Mouse (Mus musculus): Measurements from ENCODE around the gene Palm2.

- TF ChIP-seq CTCF (IDR thresholded peaks at IDR 0.05; ENCODE audit: low read depth), result peak; percentile 8; the same call in 1 of the 2 replicates
- no peak for TF ChIP-seq EP300 (IDR thresholded peaks at IDR 0.05; ENCODE audit: low read depth)
These were observed 21.0 kb upstream of the Palm2 start for GRCm38 (mm10) chr4:57413016-57413415.

Data from liver, postnatal 0 days (tissue).